Mouse (Mus musculus) olfactory bulb, adult 2 months (tissue): Measurements from ENCODE around the gene Sclt1.

Source experiments
- CTCF ChIP-seq: fragments of 200-500 bp; IDR thresholded peaks from 2 replicates; pipeline ENCODE4 v1.5.1; 2012; ENCODE audit warnings: low read depth, mild to moderate bottlenecking, low read length, moderate library complexity; ENCODE audit not compliant: insufficient read depth
- POLR2A ChIP-seq: fragments of 200-500 bp; IDR thresholded peaks from 2 replicates; pipeline ENCODE4 v1.6.1; 2012; ENCODE audit warnings: mild to moderate bottlenecking, low read depth, low read length, moderate library complexity; ENCODE audit not compliant: insufficient read depth

DNA sequence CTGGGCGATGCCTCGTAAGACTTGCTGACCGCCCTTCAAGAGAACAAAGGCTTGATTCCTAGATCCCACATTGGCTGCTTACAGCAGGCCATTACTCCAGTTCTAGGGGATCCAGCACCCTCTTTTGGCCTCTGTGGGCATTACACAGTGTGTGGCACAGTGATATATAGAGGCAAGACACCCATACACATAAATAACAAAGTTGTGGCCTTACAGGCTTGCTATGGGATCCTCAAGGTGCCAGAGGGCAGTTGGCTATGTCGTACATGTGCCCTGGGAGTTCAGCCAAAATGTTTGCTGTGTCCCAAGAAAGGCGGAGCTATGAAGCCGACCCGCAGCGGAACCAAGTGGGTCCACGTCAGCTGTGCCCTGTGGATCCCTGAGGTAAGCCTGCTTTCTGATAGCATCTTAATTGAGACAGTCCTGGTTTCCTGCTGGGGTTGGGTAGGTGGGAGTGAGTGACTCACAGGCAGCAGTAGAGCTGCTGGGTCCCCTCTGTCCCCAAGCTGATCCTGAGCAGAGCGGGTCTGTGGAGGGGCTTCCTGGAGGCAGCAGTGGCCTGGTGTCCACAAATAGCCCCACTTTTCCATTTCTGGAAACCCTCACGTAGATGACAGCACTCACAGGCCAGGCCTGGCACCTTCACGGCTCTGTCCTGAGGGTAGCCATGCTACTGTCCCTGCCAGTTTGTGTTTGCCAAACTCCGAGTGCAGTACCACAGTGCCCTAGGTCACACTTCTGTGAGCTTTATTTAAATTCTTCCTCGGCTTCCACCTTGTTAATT, 142.3 kb downstream of the Sclt1 start:
- no peak for TF ChIP-seq POLR2A
- TF ChIP-seq CTCF, result no peak
